Mouse (Mus musculus): ENCODE data around the gene Nmrk2. TPM values are rescaled to one million over a fixed set of nuclear protein-coding genes. Genes with fewer than 3 reads are reported as not detected.
A peak's percentile ranks its signal among the peaks of the same experiment; 100 is the strongest.

Nmrk2 gene
- polyA plus RNA-seq, 1 experiment = not detected

- Histone ChIP-seq H3K4me1 (ENCODE audit: control insufficient read depth, insufficient read depth, low read length) (peaks cover 1% of the 10 kb centered on the region), H3K9ac (ENCODE audit: low read depth, poor library complexity, severe bottlenecking) (no peak overlapping the region), H3K27me3 (ENCODE audit: control insufficient read depth, insufficient read depth, low read length, poor library complexity, severe bottlenecking) (no peaks in the 10 kb centered on the region), H3K36me3 (ENCODE audit: control insufficient read depth, insufficient read depth, low read length, poor library complexity, severe bottlenecking) (no peaks in the 10 kb centered on the region), H3K27ac (ENCODE audit: insufficient read depth, low read length) (no peak overlapping the region), H3K4me3 (ENCODE audit: low read depth, low read length) (peak overlapping the region; percentile 13), H3K9me3 (replicated peaks; ENCODE audit: control insufficient read depth, insufficient read depth, low read length, poor library complexity, severe bottlenecking) (no peaks in the 10 kb centered on the region)
- TF ChIP-seq CTCF (IDR thresholded peaks at IDR 0.05; ENCODE audit: low read depth, low read length) (no peak), EP300 (IDR thresholded peaks at IDR 0.05; ENCODE audit: insufficient read depth, low read depth, low read length) (no peak), POLR2A (IDR thresholded peaks at IDR 0.05; ENCODE audit: insufficient read depth, low read length) (no peak)
These were observed 40.2 kb upstream of the Nmrk2 start for GRCm38 (mm10) chr10:81242021-81242420.

GRCm38 (mm10) chr10:81240876-81241275 is 39.0 kb upstream of the Nmrk2 start:
- H3K4me1 ChIP-seq (ENCODE audit: control insufficient read depth, insufficient read depth, low read length) = peaks cover 1% of the 10 kb centered on the region

DNA sequence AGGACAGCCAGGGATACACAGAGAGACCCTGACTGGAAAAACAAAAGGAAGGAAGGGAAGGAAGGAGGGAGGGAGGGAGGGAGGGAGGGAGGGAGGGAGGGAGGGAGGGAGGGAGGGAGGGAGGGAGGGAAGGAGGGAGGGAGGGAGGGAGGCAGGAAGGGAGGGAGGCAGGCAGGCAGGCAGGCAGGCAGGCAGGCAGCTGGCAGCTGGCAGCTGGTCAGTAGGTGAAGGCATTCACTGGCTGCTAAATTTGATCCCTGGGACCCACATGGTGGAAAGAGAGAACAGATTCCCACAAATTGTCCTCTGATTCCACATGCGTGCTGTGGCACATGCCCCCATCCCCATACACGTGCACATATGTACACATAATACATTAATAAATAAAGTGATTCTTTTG is 36.8 kb upstream of the Nmrk2 start:
- no peak overlapping the region for H3K4me3 ChIP-seq (ENCODE audit: low read depth, low read length)
- no peaks in the 10 kb centered on the region for H3K9me3 ChIP-seq (replicated peaks; ENCODE audit: control insufficient read depth, insufficient read depth, low read length, poor library complexity, severe bottlenecking)
- H3K36me3 ChIP-seq (ENCODE audit: control insufficient read depth, insufficient read depth, low read length, poor library complexity, severe bottlenecking) = no peaks in the 10 kb centered on the region
- H3K27me3 ChIP-seq (ENCODE audit: control insufficient read depth, insufficient read depth, low read length, poor library complexity, severe bottlenecking) = no peaks in the 10 kb centered on the region
- no peak overlapping the region for H3K27ac ChIP-seq (ENCODE audit: insufficient read depth, low read length)
- H3K4me1 ChIP-seq (ENCODE audit: control insufficient read depth, insufficient read depth, low read length) = no peaks in the 10 kb centered on the region
- no peak overlapping the region for H3K9ac ChIP-seq (ENCODE audit: low read depth, poor library complexity, severe bottlenecking)
- no peak for TF ChIP-seq CTCF (IDR thresholded peaks at IDR 0.05; ENCODE audit: low read depth, low read length)
- TF ChIP-seq EP300 (IDR thresholded peaks at IDR 0.05; ENCODE audit: insufficient read depth, low read depth, low read length) = no peak
- no peak for TF ChIP-seq POLR2A (IDR thresholded peaks at IDR 0.05; ENCODE audit: insufficient read depth, low read length)

More at GRCm38 (mm10) chr10:81240876-81241275, 39.0 kb upstream of the Nmrk2 start:
- Histone ChIP-seq H3K27me3 (ENCODE audit: control insufficient read depth, insufficient read depth, low read length, poor library complexity, severe bottlenecking) (no peaks in the 10 kb centered on the region), H3K36me3 (ENCODE audit: control insufficient read depth, insufficient read depth, low read length, poor library complexity, severe bottlenecking) (no peaks in the 10 kb centered on the region), H3K4me3 (ENCODE audit: low read depth, low read length) (no peak overlapping the region), H3K27ac (ENCODE audit: insufficient read depth, low read length) (no peak overlapping the region), H3K9ac (ENCODE audit: low read depth, poor library complexity, severe bottlenecking) (no peak overlapping the region), H3K9me3 (replicated peaks; ENCODE audit: control insufficient read depth, insufficient read depth, low read length, poor library complexity, severe bottlenecking) (no peaks in the 10 kb centered on the region)
- TF ChIP-seq EP300 (IDR thresholded peaks at IDR 0.05; ENCODE audit: insufficient read depth, low read depth, low read length) (no peak), POLR2A (IDR thresholded peaks at IDR 0.05; ENCODE audit: insufficient read depth, low read length) (no peak), CTCF (IDR thresholded peaks at IDR 0.05; ENCODE audit: low read depth, low read length) (no peak)

DNA sequence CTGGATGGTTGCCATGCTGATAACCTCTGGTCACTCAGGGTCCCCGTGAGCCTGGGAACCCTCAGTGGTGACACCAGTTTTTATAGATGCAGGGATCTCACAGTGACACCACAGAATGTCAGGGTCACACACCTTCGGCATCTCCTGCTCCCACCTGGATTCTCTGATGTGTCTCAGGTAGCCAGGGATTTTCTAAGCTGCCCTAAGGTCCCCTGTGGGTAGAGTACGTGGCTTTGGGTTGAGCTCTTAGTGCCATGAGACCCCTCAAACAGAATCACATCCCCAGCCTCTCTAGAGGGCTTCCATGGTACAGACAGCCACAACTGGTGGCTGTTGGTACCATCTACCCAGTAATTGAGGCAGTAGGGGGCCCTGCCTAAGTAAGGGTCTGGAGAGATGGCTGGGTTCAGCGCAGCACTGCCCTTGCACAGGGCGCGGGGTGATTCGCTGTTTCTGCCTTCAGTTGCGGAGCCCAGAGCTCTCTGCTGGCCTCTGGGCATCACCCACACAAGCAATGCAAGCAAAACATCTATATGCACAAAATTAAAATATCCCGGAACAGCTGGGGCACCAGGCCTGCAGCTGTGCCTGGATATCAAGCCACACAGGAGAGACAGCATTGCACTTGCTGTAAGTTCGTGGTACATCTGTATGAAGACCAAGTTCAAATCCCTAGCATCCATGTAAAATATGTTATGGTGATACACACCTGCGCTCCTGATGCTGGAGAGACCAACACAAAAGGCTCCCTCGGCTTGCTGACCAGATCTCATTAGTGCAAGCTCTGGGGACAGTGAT is 34.8 kb upstream of the Nmrk2 start:
- H3K9ac ChIP-seq (ENCODE audit: low read depth, poor library complexity, severe bottlenecking) = no peak overlapping the region
- TF ChIP-seq EP300 (IDR thresholded peaks at IDR 0.05; ENCODE audit: insufficient read depth, low read depth, low read length) (no peak), POLR2A (IDR thresholded peaks at IDR 0.05; ENCODE audit: insufficient read depth, low read length) (no peak)
- no peaks in the 10 kb centered on the region for H3K4me1 ChIP-seq (ENCODE audit: control insufficient read depth, insufficient read depth, low read length)
- no peaks in the 10 kb centered on the region for H3K9me3 ChIP-seq (replicated peaks; ENCODE audit: control insufficient read depth, insufficient read depth, low read length, poor library complexity, severe bottlenecking)
- H3K4me3 ChIP-seq (ENCODE audit: low read depth, low read length) = no peak overlapping the region
- H3K27me3 ChIP-seq (ENCODE audit: control insufficient read depth, insufficient read depth, low read length, poor library complexity, severe bottlenecking) = no peaks in the 10 kb centered on the region
- no peaks in the 10 kb centered on the region for H3K36me3 ChIP-seq (ENCODE audit: control insufficient read depth, insufficient read depth, low read length, poor library complexity, severe bottlenecking)
- H3K27ac ChIP-seq (ENCODE audit: insufficient read depth, low read length) = no peak overlapping the region

DNA sequence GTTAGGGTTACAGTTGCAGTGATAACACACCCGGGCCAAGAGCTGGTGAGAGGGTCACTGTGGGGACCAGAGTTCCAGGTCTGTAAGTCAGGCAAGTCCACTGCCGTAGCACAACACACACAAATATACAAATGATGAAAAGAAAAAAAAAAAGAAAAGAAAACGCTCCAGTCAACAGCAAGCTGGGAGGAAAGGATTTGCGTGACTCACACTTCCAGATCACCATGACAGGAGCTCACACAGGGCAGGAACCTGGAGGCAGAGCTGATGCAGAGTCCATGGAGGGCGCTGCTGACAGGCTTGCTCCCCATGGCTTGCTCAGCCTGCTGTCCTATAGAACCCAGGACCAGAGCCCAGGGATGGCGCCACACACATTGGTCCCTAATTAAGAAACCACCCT is 32.4 kb upstream of the Nmrk2 start:
- no peak for TF ChIP-seq CTCF (IDR thresholded peaks at IDR 0.05; ENCODE audit: low read depth, low read length)
- TF ChIP-seq POLR2A (IDR thresholded peaks at IDR 0.05; ENCODE audit: insufficient read depth, low read length) = no peak
- no peak for TF ChIP-seq EP300 (IDR thresholded peaks at IDR 0.05; ENCODE audit: insufficient read depth, low read depth, low read length)
- H3K4me1 ChIP-seq (ENCODE audit: control insufficient read depth, insufficient read depth, low read length) = no peaks in the 10 kb centered on the region
- H3K27ac ChIP-seq (ENCODE audit: insufficient read depth, low read length) = no peak overlapping the region
- H3K36me3 ChIP-seq (ENCODE audit: control insufficient read depth, insufficient read depth, low read length, poor library complexity, severe bottlenecking) = no peaks in the 10 kb centered on the region
- H3K9ac ChIP-seq (ENCODE audit: low read depth, poor library complexity, severe bottlenecking) = no peak overlapping the region
- no peak overlapping the region for H3K4me3 ChIP-seq (ENCODE audit: low read depth, low read length)
- H3K27me3 ChIP-seq (ENCODE audit: control insufficient read depth, insufficient read depth, low read length, poor library complexity, severe bottlenecking) = no peaks in the 10 kb centered on the region
- H3K9me3 ChIP-seq (replicated peaks; ENCODE audit: control insufficient read depth, insufficient read depth, low read length, poor library complexity, severe bottlenecking) = no peaks in the 10 kb centered on the region

DNA sequence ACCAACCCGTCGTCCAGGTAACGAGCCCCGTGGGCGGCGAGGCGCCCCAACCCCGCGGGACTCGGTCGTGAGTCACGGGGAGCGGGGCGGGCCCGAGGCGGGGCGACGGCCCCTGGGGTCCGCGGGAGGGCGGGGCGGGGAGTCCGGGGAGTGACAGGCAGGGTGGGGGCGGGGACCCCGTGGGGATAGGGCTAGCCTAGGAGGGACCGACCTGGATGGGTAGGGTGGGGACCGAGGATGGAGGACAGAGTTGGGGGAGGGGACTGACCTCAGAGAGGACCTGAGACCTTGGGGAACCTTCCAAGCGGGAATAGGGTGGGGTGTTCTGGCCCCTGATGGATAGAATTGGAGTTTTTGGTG is 31.4 kb upstream of the Nmrk2 start:
- H3K36me3 ChIP-seq (ENCODE audit: control insufficient read depth, insufficient read depth, low read length, poor library complexity, severe bottlenecking) = no peaks in the 10 kb centered on the region
- no peaks in the 10 kb centered on the region for H3K27me3 ChIP-seq (ENCODE audit: control insufficient read depth, insufficient read depth, low read length, poor library complexity, severe bottlenecking)
- no peaks in the 10 kb centered on the region for H3K9me3 ChIP-seq (replicated peaks; ENCODE audit: control insufficient read depth, insufficient read depth, low read length, poor library complexity, severe bottlenecking)
- TF ChIP-seq EP300 (IDR thresholded peaks at IDR 0.05; ENCODE audit: insufficient read depth, low read depth, low read length) = no peak
- no peak for TF ChIP-seq CTCF (IDR thresholded peaks at IDR 0.05; ENCODE audit: low read depth, low read length)
- TF ChIP-seq POLR2A (IDR thresholded peaks at IDR 0.05; ENCODE audit: insufficient read depth, low read length) = no peak
- H3K27ac ChIP-seq (ENCODE audit: insufficient read depth, low read length) = no peak overlapping the region
- H3K4me3 ChIP-seq (ENCODE audit: low read depth, low read length) = peak overlapping the region; percentile 70
- peak overlapping the region; percentile 54 for H3K9ac ChIP-seq (ENCODE audit: low read depth, poor library complexity, severe bottlenecking)
- no peaks in the 10 kb centered on the region for H3K4me1 ChIP-seq (ENCODE audit: control insufficient read depth, insufficient read depth, low read length)

All from ES-Bruce4 (cell line).